Mouse (Mus musculus): ENCODE results near the gene Ptprn2.

DNA sequence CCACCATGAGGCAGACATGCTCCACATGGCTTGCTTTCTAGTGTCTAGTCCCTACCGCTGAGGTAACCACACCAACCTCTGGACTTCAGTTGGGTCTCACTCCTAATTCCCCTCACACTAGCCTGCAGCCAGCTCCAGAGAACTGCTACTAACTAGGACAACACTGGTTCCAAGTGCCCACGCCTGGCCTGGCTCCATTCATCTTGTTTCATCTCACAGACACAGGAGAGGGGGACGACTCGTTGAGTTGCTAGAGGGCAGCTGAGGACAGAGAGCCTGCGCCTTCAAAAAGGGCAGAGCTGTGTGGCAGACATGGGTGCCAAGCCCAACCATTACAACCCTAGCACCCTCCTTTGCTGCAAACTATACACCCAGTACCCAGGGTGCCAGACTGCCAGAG lies 593.4 kb downstream of the Ptprn2 start:
- TF ChIP-seq POLR2A (IDR thresholded peaks at IDR 0.05; ENCODE audit: borderline replicate concordance, low read depth, low read length) (no peak), CTCF (IDR thresholded peaks at IDR 0.05; ENCODE audit: low read depth, low read length) (no peak)

Data from bone marrow macrophage, adult 2 months (primary cell).